Mouse (Mus musculus) MEL (cell line): Measurements from ENCODE around the gene Gm20388.

Experiments
- CHD1 ChIP-seq: IDR thresholded peaks from 2 replicates; pipeline ENCODE4 v1.6.1; 2012; ENCODE audit warnings: low read depth, mild to moderate bottlenecking, inconsistent platforms, low read length, improper control_type of control experiment
- CTCF ChIP-seq, 3 experiments: IDR thresholded peaks in 2 of 3; conservative IDR thresholded peaks in 1 of 3; 2 replicates each; pipeline ENCODE4 v1.5.1; 2011 to 2012; ENCODE audit warnings: low read length in 3 of 3, low read depth in 2 of 3, mild to moderate bottlenecking in 2 of 3, improper control_type of control experiment in 1 of 3, inconsistent platforms in 1 of 3, mixed read lengths in 1 of 3, moderate library complexity in 1 of 3; ENCODE audit not compliant: control insufficient read depth in 1 of 3, insufficient read depth in 1 of 3, poor library complexity in 1 of 3, severe bottlenecking in 1 of 3
- EP300 ChIP-seq, 2 experiments: IDR thresholded peaks; 2 replicates each; pipeline ENCODE4 v1.6.1; 2011; ENCODE audit warnings: improper control_type of control experiment in 2 of 2, low read length in 2 of 2, low read depth in 1 of 2, mild to moderate bottlenecking in 1 of 2
- GABPA ChIP-seq: IDR thresholded peaks from 2 replicates; pipeline ENCODE4 v1.6.1; 2012; ENCODE audit warnings: low read depth, mild to moderate bottlenecking, inconsistent platforms, low read length, improper control_type of control experiment, moderate library complexity
- HCFC1 ChIP-seq: IDR thresholded peaks from 2 replicates; pipeline ENCODE4 v1.6.1; 2012; ENCODE audit warnings: low read depth, mild to moderate bottlenecking, inconsistent platforms, low read length, improper control_type of control experiment, moderate library complexity
- MAX ChIP-seq: IDR thresholded peaks from 2 replicates; pipeline ENCODE4 v1.6.1; 2011; ENCODE audit warnings: low read length, improper control_type of control experiment
- MXI1 ChIP-seq: IDR thresholded peaks from 2 replicates; pipeline ENCODE4 v1.6.1; 2011; ENCODE audit warnings: mild to moderate bottlenecking, low read depth, low read length, improper control_type of control experiment
- POLR2A ChIP-seq, 2 experiments: IDR thresholded peaks; 2 replicates each; pipeline ENCODE4 v1.6.1; 2011 to 2012; ENCODE audit warnings: low read length in 2 of 2, mild to moderate bottlenecking in 2 of 2, control low read depth in 1 of 2, improper control_type of control experiment in 1 of 2, low read depth in 1 of 2, moderate library complexity in 1 of 2; ENCODE audit not compliant: control insufficient read depth in 1 of 2, insufficient read depth in 1 of 2, poor library complexity in 1 of 2
- TBP ChIP-seq: IDR thresholded peaks from 2 replicates; pipeline ENCODE4 v1.8.0; 2011; ENCODE audit warnings: low read depth, low read length, improper control_type of control experiment
- USF2 ChIP-seq, 2 experiments: IDR thresholded peaks; 2 replicates each; pipeline ENCODE4 v1.6.1; 2011 to 2012; ENCODE audit warnings: improper control_type of control experiment in 2 of 2, low read length in 2 of 2, borderline replicate concordance in 1 of 2, inconsistent platforms in 1 of 2, low read depth in 1 of 2, mild to moderate bottlenecking in 1 of 2; ENCODE audit not compliant: insufficient read depth in 1 of 2
- ZMIZ1 ChIP-seq: IDR thresholded peaks from 2 replicates; pipeline ENCODE4 v1.6.1; 2012; ENCODE audit warnings: low read depth, mild to moderate bottlenecking, inconsistent platforms, low read length, improper control_type of control experiment, moderate library complexity

GRCm38 (mm10) chr8:121795461-121795860 lies 1884.8 kb downstream of the Gm20388 start:
- TF ChIP-seq POLR2A (IDR thresholded peaks at IDR 0.05; ENCODE audit: control insufficient read depth in 1 of 2, insufficient read depth in 1 of 2, low read depth in 1 of 2, low read length in 2 of 2, poor library complexity in 1 of 2) (no peak), CTCF (IDR thresholded peaks at IDR 0.05 in 2 of 3, conservative IDR thresholded peaks at IDR 0.05 in 1 of 3; ENCODE audit: control insufficient read depth in 1 of 3, insufficient read depth in 1 of 3, low read depth in 2 of 3, low read length in 3 of 3, poor library complexity in 1 of 3, severe bottlenecking in 1 of 3) (no peak), USF2 (IDR thresholded peaks at IDR 0.05; ENCODE audit: borderline replicate concordance in 1 of 2, insufficient read depth in 1 of 2, low read depth in 1 of 2, low read length in 2 of 2) (no peak), EP300 (IDR thresholded peaks at IDR 0.05; ENCODE audit: low read depth in 1 of 2, low read length in 2 of 2) (no peak), MAX (no peak), HCFC1 (no peak), MXI1 (no peak), CHD1 (no peak), TBP (no peak), ZMIZ1 (no peak), GABPA (no peak)
